Mouse (Mus musculus) heart, postnatal 0 days (tissue): ENCODE data around the gene Faiml. TPM values are rescaled to one million over a fixed set of nuclear protein-coding genes. Genes with fewer than 3 reads are reported as not detected.

Experiments used
- ATAC-seq: fragments of 200-750 bp; cut with Nextera tagmentation; 2 replicates; pipeline ENCODE4 v1.8.0; 2017; ENCODE audit warnings: low read depth, moderate number of reproducible peaks, moderate library complexity; ENCODE audit not compliant: insufficient read depth
- DNase-seq: peaks from one replicate; pipeline ENCODE4 v3.0.0-alpha.2; 2016; ENCODE audit warnings: low spot score
- H3K27ac ChIP-seq: fragments of 300-500 bp; sonication (generic); 2 replicates; pipeline ENCODE4 v1.5.1; 2014; ENCODE audit warnings: low read depth, mild to moderate bottlenecking
- H3K27me3 ChIP-seq: fragments of 300-500 bp; sonication (generic); 2 replicates; pipeline ENCODE4 v1.6.1; 2014; ENCODE audit warnings: low read length, mixed read lengths; ENCODE audit not compliant: control insufficient read depth, insufficient read depth
- H3K36me3 ChIP-seq: fragments of 300-500 bp; sonication (generic); replicated peaks from 2 replicates; pipeline ENCODE4 v1.6.1; 2014; ENCODE audit warnings: low read length, mixed read lengths; ENCODE audit not compliant: control insufficient read depth, insufficient read depth
- H3K4me1 ChIP-seq: fragments of 300-500 bp; sonication (generic); 2 replicates; pipeline ENCODE4 v1.6.1; 2014; ENCODE audit warnings: antibody characterized with exemption; ENCODE audit not compliant: control insufficient read depth, insufficient read depth
- H3K4me2 ChIP-seq: fragments of 300-500 bp; sonication (generic); 2 replicates; pipeline ENCODE4 v1.6.1; 2014; ENCODE audit warnings: low read depth, mild to moderate bottlenecking, low read length, moderate library complexity
- H3K4me3 ChIP-seq: fragments of 300-500 bp; sonication (generic); 2 replicates; pipeline ENCODE4 v1.5.1; 2014; ENCODE audit warnings: low read depth, low read length
- H3K9ac ChIP-seq: fragments of 300-500 bp; sonication (generic); replicated peaks from 2 replicates; pipeline ENCODE4 v1.6.1; 2014; ENCODE audit warnings: low read depth, low read length, mixed read lengths
- H3K9me3 ChIP-seq: fragments of 300-500 bp; sonication (generic); replicated peaks from 2 replicates; pipeline ENCODE4 v1.6.1; 2016; ENCODE audit warnings: low read length; ENCODE audit not compliant: control insufficient read depth
- CTCF ChIP-seq: IDR thresholded peaks from 2 replicates; pipeline ENCODE4 v1.5.1; 2016; ENCODE audit warnings: antibody characterized with exemption, control low read depth, low read depth
- EP300 ChIP-seq: IDR thresholded peaks from 2 replicates; pipeline ENCODE4 v1.6.1; 2016; ENCODE audit warnings: antibody characterized with exemption, low read depth
- WGBS: fragments of 180-500 bp; shearing (Covaris S2); extraction: QIAGEN DNeasy Blood & Tissue Kit; methylation state at CpG from one replicate; pipeline ENCODE4 v1.1.7; 2014; 5-methylcytosine and 5-hydroxymethylcytosine counted together
- polyA plus RNA-seq: library from polyadenylated mRNA; unstranded; fragments of >200 nt; fragmentation: Nextera tagmentation; extraction: Ambion mirVana; gene quantifications from 2 replicates; pipeline ENCODE4 v1.2.1, GENCODE M21; 2015
- total RNA-seq: library from RNA; depleted of rRNA; stranded (reverse); fragments of >200 nt; gene quantifications from 2 replicates; pipeline ENCODE4 v1.2.3, GENCODE M21; 2014; ENCODE audit warnings: low replicate concordance

The Faiml gene
- total and polyA plus RNA-seq, 2 experiments from 2014 or later = not detected

DNA sequence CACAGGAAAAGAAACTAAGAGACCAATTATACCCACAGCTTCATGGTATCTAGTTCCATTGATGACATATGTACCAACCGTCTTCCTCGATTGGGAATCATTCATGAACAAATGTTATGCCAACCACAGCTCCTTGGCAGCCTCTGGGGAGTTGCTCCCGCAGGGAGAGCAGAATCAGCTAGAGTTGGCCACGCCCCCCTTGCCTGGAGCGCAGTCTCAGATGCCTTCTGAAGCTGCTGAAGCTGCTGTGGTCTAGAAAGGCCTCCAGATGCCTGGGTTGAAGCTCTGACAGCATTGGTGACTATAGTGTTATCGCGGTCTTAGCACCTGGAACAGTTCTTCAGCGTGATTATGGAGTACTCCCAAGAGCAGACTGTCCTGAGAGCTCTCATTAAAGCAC, 11.3 kb upstream of the Faiml start:
- Histone ChIP-seq H3K36me3 (0 out of 2 replicates have a peak, but pooled peaks cover 3% of the 10 kb centered on the region), H3K4me3 (no peak overlapping the region), H3K27ac (no peak overlapping the region), H3K4me2 (no peak overlapping the region), H3K27me3 (no peaks in the 10 kb centered on the region), H3K4me1 (no peaks in the 10 kb centered on the region), H3K9ac (no peak overlapping the region), H3K9me3 (no peaks in the 10 kb centered on the region)
- 58% methylated on average over 8 of the region's 8 CpGs for WGBS
- no peak for DNase-seq
- ATAC-seq = no peak
- TF ChIP-seq CTCF (no peak), EP300 (no peak)

DNA sequence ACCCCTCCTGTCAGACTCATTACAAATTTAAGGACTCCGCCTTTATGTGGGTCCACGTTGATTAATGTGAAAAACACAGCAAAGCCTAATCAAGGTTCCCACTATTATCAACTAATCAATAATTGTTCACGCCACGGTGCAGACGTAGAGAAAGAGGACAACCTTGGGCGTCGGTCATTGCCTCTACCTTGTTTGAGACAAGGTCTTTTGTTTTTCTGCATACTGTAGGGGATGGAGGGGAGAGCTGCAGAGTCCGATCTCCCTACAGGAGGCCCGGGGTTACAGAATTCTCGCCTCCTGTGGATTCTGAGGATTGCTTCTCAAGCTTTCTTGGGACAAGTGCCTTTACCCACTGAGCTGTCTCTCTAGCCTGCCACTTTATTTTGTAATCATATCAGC, 6.9 kb upstream of the Faiml start:
- Histone ChIP-seq H3K4me3 (peak overlapping the region; percentile 95), H3K9ac (peak overlapping the region; percentile 84), H3K36me3 (0 out of 2 replicates have a peak, but pooled peaks cover 3% of the 10 kb centered on the region), H3K9me3 (no peaks in the 10 kb centered on the region), H3K27me3 (no peaks in the 10 kb centered on the region), H3K27ac (no peak overlapping the region), H3K4me2 (peak overlapping the region; percentile 74), H3K4me1 (no peaks in the 10 kb centered on the region; the same call in 1 of the 2 replicates)
- TF ChIP-seq EP300 (no peak), CTCF (no peak)
- no peak for ATAC-seq
- WGBS = 7% methylated on average over 10 of the region's 10 CpGs
- DNase-seq = no peak

DNA sequence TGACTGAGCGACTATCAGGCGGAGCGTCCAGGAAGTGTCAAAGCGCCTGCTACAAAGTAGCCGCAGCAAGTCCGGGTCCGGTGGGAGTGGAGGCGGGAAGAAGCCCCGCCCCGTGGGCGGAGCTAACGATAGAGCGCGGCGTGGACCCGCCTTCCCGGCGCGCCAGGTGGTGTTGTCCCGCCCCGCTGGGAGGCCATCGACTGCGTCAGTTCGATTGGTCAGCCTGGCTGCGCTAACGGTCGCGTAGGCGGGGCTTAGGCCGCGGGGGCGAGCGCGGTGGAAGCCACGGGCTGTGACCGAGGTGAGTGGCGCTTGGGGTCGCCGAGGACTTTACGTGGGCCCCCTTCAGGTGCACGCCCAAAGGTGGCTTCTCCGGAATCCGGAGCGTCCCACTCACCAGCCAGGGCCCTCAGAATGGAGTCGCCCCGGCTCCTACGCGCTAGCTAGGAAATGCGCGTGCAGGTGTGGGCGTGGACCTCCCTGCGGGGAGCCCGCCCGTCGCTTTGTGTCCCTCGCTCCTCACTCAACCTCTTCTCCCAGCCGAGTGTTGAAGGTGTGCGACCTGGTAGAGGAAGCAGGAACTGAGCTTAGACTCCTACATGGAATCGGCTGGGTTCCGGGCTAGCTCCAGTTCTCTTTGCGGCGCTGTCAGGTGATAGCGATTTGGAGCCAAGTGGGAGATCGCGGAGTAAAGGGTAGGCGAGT, 6.3 kb upstream of the Faiml start, which contains the start of gene Cep70:
Cep70 (plus strand) TSS at position 178 of the 705 bp plus-strand sequence.
- DNase-seq (peak; percentile 93), ATAC-seq (peak; percentile 98)
- Histone ChIP-seq H3K9me3 (no peaks in the 10 kb centered on the region), H3K27me3 (no peaks in the 10 kb centered on the region), H3K9ac (peak within 1 kb of the TSS; percentile 84), H3K4me3 (peak within 1 kb of the TSS; percentile 95), H3K27ac (peak within 1 kb of the TSS; percentile 62), H3K4me2 (peak within 1 kb of the TSS; percentile 74), H3K36me3 (0 out of 2 replicates have a peak, but pooled peaks cover 3% of the 10 kb centered on the region), H3K4me1 (no peaks in the 10 kb centered on the region; the same call in 1 of the 2 replicates)
- TF ChIP-seq EP300 = no peak
- no peak for TF ChIP-seq CTCF
- WGBS = under 1% methylated on average over 62 of the region's 66 CpGs

DNA sequence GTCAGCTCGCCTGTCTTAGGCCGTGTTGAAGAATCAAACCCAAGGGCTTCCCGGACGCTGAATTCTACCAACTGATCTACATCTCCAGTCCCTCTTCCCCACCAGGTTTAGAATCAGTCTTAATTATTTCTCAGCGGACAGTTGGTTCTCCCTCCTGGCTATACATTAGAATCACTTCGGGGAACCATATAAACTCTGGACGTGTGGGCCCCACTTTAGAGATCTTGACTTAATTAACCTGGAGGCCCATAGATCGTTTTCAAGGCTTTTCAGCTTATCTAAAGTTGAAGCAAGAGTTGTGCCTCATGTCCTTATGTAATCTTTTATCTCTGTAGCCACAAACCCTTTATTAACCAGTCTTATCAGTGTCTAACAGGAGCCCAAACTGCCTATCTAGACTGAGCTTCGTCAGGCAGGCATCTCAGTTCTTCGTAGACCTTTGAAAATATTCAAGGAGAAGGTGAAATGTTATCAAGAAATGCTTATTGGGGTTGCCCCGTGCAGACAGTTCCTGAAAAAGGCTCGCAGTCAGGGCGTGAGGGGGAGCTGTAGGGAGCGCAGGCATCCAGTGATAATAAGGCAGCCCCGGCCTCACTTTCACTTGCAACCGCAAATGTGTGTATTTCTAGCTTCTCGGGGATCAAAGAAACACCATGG, 5.6 kb upstream of the Faiml start:
- Histone ChIP-seq H3K9ac (peak overlapping the region; percentile 84), H3K4me1 (no peaks in the 10 kb centered on the region; the same call in 1 of the 2 replicates), H3K4me2 (peak overlapping the region; percentile 74), H3K27ac (peak overlapping the region; percentile 33), H3K27me3 (no peaks in the 10 kb centered on the region), H3K4me3 (peak overlapping the region; percentile 95), H3K36me3 (0 out of 2 replicates have a peak, but pooled peaks cover 3% of the 10 kb centered on the region), H3K9me3 (no peaks in the 10 kb centered on the region)
- TF ChIP-seq EP300 (no peak), CTCF (no peak; the same call in 1 of the 2 replicates)
- no peak for DNase-seq
- 6% methylated on average over 17 of the region's 17 CpGs for WGBS
- ATAC-seq = peak; percentile 59

DNA sequence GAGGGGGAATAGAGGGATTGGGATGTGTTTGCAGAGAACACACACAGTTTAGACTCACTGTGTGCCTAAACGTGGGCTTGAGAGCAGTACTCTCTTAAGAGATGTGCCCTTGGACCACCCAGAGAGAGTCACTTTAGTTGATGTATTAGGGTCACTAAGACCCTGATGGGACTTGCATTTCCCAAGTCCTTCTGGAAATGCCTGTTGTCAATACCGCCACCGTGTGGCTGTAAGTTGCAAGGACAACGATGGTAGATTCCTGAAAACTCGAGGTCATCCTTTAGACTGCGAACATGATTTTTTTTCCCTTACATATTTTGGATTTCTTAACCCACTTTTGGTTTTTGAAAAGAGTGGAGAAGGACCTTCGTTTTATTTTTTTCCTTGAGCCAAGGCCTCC, 5.0 kb upstream of the Faiml start:
- TF ChIP-seq EP300 (no peak), CTCF (peak; percentile 98)
- 1% methylated on average over 7 of the region's 7 CpGs for WGBS
- ATAC-seq (no peak), DNase-seq (peak; percentile 62)
- Histone ChIP-seq H3K9ac (no peak overlapping the region), H3K36me3 (0 out of 2 replicates have a peak, but pooled peaks cover 2% of the 10 kb centered on the region), H3K4me2 (peak overlapping the region; percentile 74), H3K27me3 (no peaks in the 10 kb centered on the region), H3K9me3 (no peaks in the 10 kb centered on the region), H3K4me3 (peak overlapping the region; percentile 95; the same call in 1 of the 2 replicates), H3K27ac (no peak overlapping the region), H3K4me1 (no peaks in the 10 kb centered on the region; the same call in 1 of the 2 replicates)
